Mouse (Mus musculus): ENCODE measurements around the gene Mybbp1a. TPM values are rescaled to one million over a fixed set of nuclear protein-coding genes. Genes with fewer than 3 reads are reported as not detected.

Mybbp1a gene
- polyA plus RNA-seq, 1 experiment from 2014 or later: 57.6 TPM

DNA sequence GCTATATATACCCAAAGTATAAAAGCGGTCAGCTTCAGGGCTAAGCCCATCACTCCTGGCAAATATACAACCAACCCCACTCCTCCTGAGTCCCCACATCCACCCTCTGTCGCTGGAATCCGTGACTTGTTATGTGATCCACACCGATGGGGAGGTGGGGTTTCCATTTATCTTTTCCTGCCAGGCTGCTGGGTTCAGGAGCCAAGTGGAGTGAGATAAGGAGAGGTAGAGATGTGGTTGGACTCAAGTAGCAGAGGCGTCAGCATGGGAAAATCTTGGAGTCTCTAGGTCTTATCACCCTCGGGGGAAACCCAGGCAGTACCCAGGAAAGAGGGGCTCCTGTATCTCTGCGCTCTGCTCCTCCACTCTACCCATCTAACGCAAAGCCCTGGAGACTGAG, 26.0 kb upstream of the Mybbp1a start:
- no peak overlapping the region for H3K4me3 ChIP-seq (ENCODE audit: low read depth, low read length)
- no peak overlapping the region for H3K4me2 ChIP-seq (replicated peaks; ENCODE audit: low read depth)
- WGBS: 66% methylated on average over 8 of the region's 8 CpGs
- H3K4me1 ChIP-seq (replicated peaks; ENCODE audit: control insufficient read depth, insufficient read depth): no peaks in the 10 kb centered on the region; the same call in 1 of the 2 replicates
- H3K27me3 ChIP-seq (ENCODE audit: control insufficient read depth, insufficient read depth, low read length): no peaks in the 10 kb centered on the region
- H3K36me3 ChIP-seq (ENCODE audit: control insufficient read depth, insufficient read depth, low read length): no peaks in the 10 kb centered on the region
- no peaks in the 10 kb centered on the region for H3K9me3 ChIP-seq (ENCODE audit: control insufficient read depth, low read length)
- ATAC-seq (ENCODE audit: low FRiP score, low TSS enrichment) (no peak), DNase-seq (ENCODE audit: low spot score) (no peak)
- no peak overlapping the region for H3K27ac ChIP-seq (replicated peaks)
- TF ChIP-seq CTCF (IDR thresholded peaks at IDR 0.05; ENCODE audit: low read depth) (no peak), EP300 (optimal IDR thresholded peaks at IDR 0.05) (no peak)
- H3K9ac ChIP-seq (ENCODE audit: low read length): no peak overlapping the region

- H3K27me3 ChIP-seq (ENCODE audit: control insufficient read depth, insufficient read depth, low read length): no peaks in the 10 kb centered on the region
- TF ChIP-seq CTCF (IDR thresholded peaks at IDR 0.05; ENCODE audit: low read depth) (no peak), EP300 (optimal IDR thresholded peaks at IDR 0.05) (no peak)
- H3K9me3 ChIP-seq (ENCODE audit: control insufficient read depth, low read length): no peaks in the 10 kb centered on the region
- DNase-seq (ENCODE audit: low spot score) (no peak), ATAC-seq (ENCODE audit: low FRiP score, low TSS enrichment) (no peak)
- H3K36me3 ChIP-seq (ENCODE audit: control insufficient read depth, insufficient read depth, low read length): no peaks in the 10 kb centered on the region
- H3K4me3 ChIP-seq (ENCODE audit: low read depth, low read length): no peak overlapping the region
- no peak overlapping the region for H3K4me2 ChIP-seq (replicated peaks; ENCODE audit: low read depth)
- H3K4me1 ChIP-seq (replicated peaks; ENCODE audit: control insufficient read depth, insufficient read depth): no peaks in the 10 kb centered on the region; the same call in 1 of the 2 replicates
- no peak overlapping the region for H3K27ac ChIP-seq (replicated peaks)
- 57% methylated on average over 5 of the region's 5 CpGs for WGBS
- no peak overlapping the region for H3K9ac ChIP-seq (ENCODE audit: low read length)
Observed at GRCm38 (mm10) chr11:72416666-72417065, 24.5 kb upstream of the Mybbp1a start.

DNA sequence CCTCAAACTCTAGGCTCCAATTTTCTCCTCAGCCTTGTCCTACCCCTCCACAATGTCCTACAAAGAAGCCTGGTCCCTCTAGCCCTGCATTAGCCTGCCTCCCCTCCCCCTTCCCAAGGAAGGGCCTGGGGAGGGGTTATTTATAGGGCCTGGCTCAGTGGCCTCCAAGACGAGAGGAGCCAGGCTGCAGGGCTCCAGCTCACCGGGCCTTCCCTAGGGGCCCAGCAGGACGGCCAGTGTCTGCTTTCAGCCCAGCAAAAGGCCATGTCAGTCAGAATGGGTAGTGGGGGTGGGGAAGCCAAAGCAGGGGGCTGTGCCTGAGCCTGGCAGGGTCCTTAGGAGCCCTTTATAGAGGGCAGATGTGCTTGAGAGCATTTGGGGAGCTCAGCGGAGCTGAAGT, 23.8 kb upstream of the Mybbp1a start:
- DNase-seq (ENCODE audit: low spot score) (no peak), ATAC-seq (ENCODE audit: low FRiP score, low TSS enrichment) (no peak)
- no peaks in the 10 kb centered on the region for H3K36me3 ChIP-seq (ENCODE audit: control insufficient read depth, insufficient read depth, low read length)
- TF ChIP-seq CTCF (IDR thresholded peaks at IDR 0.05; ENCODE audit: low read depth) (no peak), EP300 (optimal IDR thresholded peaks at IDR 0.05) (no peak)
- no peak overlapping the region for H3K4me3 ChIP-seq (ENCODE audit: low read depth, low read length)
- no peak overlapping the region for H3K9ac ChIP-seq (ENCODE audit: low read length)
- no peak overlapping the region for H3K4me2 ChIP-seq (replicated peaks; ENCODE audit: low read depth)
- no peaks in the 10 kb centered on the region for H3K4me1 ChIP-seq (replicated peaks; ENCODE audit: control insufficient read depth, insufficient read depth)
- no peak overlapping the region for H3K27ac ChIP-seq (replicated peaks)
- 40% methylated on average over 4 of the region's 4 CpGs for WGBS
- H3K9me3 ChIP-seq (ENCODE audit: control insufficient read depth, low read length): no peaks in the 10 kb centered on the region
- H3K27me3 ChIP-seq (ENCODE audit: control insufficient read depth, insufficient read depth, low read length): no peaks in the 10 kb centered on the region

DNA sequence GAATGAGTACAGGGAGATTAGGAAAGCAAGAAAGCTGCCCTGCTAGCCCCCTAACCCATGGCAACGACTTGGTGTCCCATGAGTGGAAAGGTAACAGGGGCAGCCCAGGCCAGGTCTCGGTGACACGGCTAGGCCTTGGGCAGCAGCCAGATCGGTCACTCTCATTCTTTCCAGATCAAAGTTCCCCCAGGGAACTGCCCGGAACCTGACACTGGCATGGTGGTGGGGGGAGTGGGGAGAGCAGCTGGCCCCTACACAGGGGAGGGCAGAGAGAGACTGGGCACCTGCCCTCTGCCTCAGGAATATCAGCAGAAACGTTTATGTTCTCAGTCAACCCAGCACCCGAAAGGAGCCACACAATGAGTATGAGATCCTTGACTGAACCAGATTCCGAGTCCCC, 22.9 kb upstream of the Mybbp1a start:
- WGBS: 64% methylated on average over 8 of the region's 8 CpGs

DNA sequence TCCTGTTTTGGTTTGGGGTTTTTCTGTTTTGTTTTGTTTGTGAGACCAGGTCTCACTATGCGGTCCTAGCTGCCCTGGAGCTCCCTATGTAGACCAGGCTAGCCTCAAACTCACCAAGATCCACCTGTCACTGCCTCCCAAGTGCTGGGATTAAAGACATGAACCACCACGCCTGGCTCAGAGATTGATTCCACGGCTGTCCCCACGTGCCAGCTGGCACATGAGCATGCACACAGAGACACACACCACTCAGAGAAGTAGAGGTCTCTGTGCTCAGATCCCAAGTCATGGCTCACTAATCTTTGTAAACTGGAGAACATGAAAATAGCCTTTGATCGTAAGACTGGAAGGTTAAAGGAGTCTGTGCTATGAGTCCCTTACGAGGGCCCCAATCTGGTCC, 22.1 kb upstream of the Mybbp1a start:
- 83% methylated on average over 6 of the region's 6 CpGs for WGBS
- Histone ChIP-seq H3K9me3 (ENCODE audit: control insufficient read depth, low read length) (no peaks in the 10 kb centered on the region), H3K4me1 (replicated peaks; ENCODE audit: control insufficient read depth, insufficient read depth) (no peaks in the 10 kb centered on the region), H3K36me3 (ENCODE audit: control insufficient read depth, insufficient read depth, low read length) (no peaks in the 10 kb centered on the region), H3K4me3 (ENCODE audit: low read depth, low read length) (no peak overlapping the region), H3K27ac (replicated peaks) (no peak overlapping the region), H3K27me3 (ENCODE audit: control insufficient read depth, insufficient read depth, low read length) (no peaks in the 10 kb centered on the region), H3K4me2 (replicated peaks; ENCODE audit: low read depth) (no peak overlapping the region), H3K9ac (ENCODE audit: low read length) (no peak overlapping the region)
- TF ChIP-seq EP300 (optimal IDR thresholded peaks at IDR 0.05) (no peak), CTCF (IDR thresholded peaks at IDR 0.05; ENCODE audit: low read depth) (no peak)
- ATAC-seq (ENCODE audit: low FRiP score, low TSS enrichment): no peak
- DNase-seq (ENCODE audit: low spot score): no peak

More for the DNA sequence above, 22.9 kb upstream of the Mybbp1a start:
- TF ChIP-seq CTCF (IDR thresholded peaks at IDR 0.05; ENCODE audit: low read depth): no peak
- TF ChIP-seq EP300 (optimal IDR thresholded peaks at IDR 0.05): no peak
- ATAC-seq (ENCODE audit: low FRiP score, low TSS enrichment): no peak
- no peak overlapping the region for H3K4me2 ChIP-seq (replicated peaks; ENCODE audit: low read depth)
- no peaks in the 10 kb centered on the region for H3K9me3 ChIP-seq (ENCODE audit: control insufficient read depth, low read length)
- H3K27me3 ChIP-seq (ENCODE audit: control insufficient read depth, insufficient read depth, low read length): no peaks in the 10 kb centered on the region
- H3K36me3 ChIP-seq (ENCODE audit: control insufficient read depth, insufficient read depth, low read length): no peaks in the 10 kb centered on the region
- no peak overlapping the region for H3K27ac ChIP-seq (replicated peaks)
- no peak overlapping the region for H3K4me3 ChIP-seq (ENCODE audit: low read depth, low read length)
- DNase-seq (ENCODE audit: low spot score): no peak
- H3K9ac ChIP-seq (ENCODE audit: low read length): no peak overlapping the region
- H3K4me1 ChIP-seq (replicated peaks; ENCODE audit: control insufficient read depth, insufficient read depth): no peaks in the 10 kb centered on the region

GRCm38 (mm10) chr11:72420460-72421122, 20.6 kb upstream of the Mybbp1a start:
- DNase-seq (ENCODE audit: low spot score): no peak

More at GRCm38 (mm10) chr11:72420460-72421122, 20.6 kb upstream of the Mybbp1a start:
- TF ChIP-seq CTCF (IDR thresholded peaks at IDR 0.05; ENCODE audit: low read depth) (no peak), EP300 (optimal IDR thresholded peaks at IDR 0.05) (no peak)
- Histone ChIP-seq H3K4me1 (replicated peaks; ENCODE audit: control insufficient read depth, insufficient read depth) (no peaks in the 10 kb centered on the region), H3K27me3 (ENCODE audit: control insufficient read depth, insufficient read depth, low read length) (no peaks in the 10 kb centered on the region), H3K27ac (replicated peaks) (no peak overlapping the region), H3K4me2 (replicated peaks; ENCODE audit: low read depth) (no peak overlapping the region), H3K36me3 (ENCODE audit: control insufficient read depth, insufficient read depth, low read length) (no peaks in the 10 kb centered on the region), H3K9ac (ENCODE audit: low read length) (no peak overlapping the region), H3K9me3 (ENCODE audit: control insufficient read depth, low read length) (no peaks in the 10 kb centered on the region), H3K4me3 (ENCODE audit: low read depth, low read length) (no peak overlapping the region)
- no peak for ATAC-seq (ENCODE audit: low FRiP score, low TSS enrichment)
- 84% methylated on average over 6 of the region's 6 CpGs for WGBS

Measured in stomach, postnatal 0 days (tissue).